Mouse (Mus musculus): ENCODE results near the gene Pepd. TPM values are rescaled to one million over a fixed set of nuclear protein-coding genes. Genes with fewer than 3 reads are reported as not detected.
"Not testable (repeated sequence)": the region's sequence is repeated elsewhere in the genome, so short reads cannot be mapped to it uniquely, and the experiment has no call there.

The Pepd gene
- polyA plus RNA-seq, 1 experiment from 2014 or later = 43.3 TPM

- no peaks in the 10 kb centered on the region for H3K36me3 ChIP-seq
- no peaks in the 10 kb centered on the region for H3K9me3 ChIP-seq
- H3K27me3 ChIP-seq (replicated peaks) = no peaks in the 10 kb centered on the region
- no peak overlapping the region for H3K4me2 ChIP-seq
- no peak for ATAC-seq (ENCODE audit: extremely low read depth, insufficient number of reproducible peaks, low FRiP score, low TSS enrichment)
- H3K4me1 ChIP-seq = peaks cover 3% of the 10 kb centered on the region; the same call in 1 of the 2 replicates
- H3K27ac ChIP-seq (replicated peaks) = no peak overlapping the region
- no peak overlapping the region for H3K4me3 ChIP-seq
- H3K9ac ChIP-seq = no peak overlapping the region
- 78% methylated on average over 11 of the region's 11 CpGs for WGBS
Observed at GRCm38 (mm10) chr7:34963889-34964645, 51.9 kb downstream of the Pepd start.

- peaks cover 25% of the 10 kb centered on the region for H3K36me3 ChIP-seq
- H3K4me1 ChIP-seq = peaks cover 7% of the 10 kb centered on the region
- no peaks in the 10 kb centered on the region for H3K27me3 ChIP-seq (replicated peaks)
- no peak overlapping the region for H3K27ac ChIP-seq (replicated peaks)
- WGBS = 73% methylated on average over 3 of the region's 3 CpGs
- no peak overlapping the region for H3K4me2 ChIP-seq
- no peak for ATAC-seq (ENCODE audit: extremely low read depth, insufficient number of reproducible peaks, low FRiP score, low TSS enrichment)
- H3K9me3 ChIP-seq = no peaks in the 10 kb centered on the region; the same call in 1 of the 2 replicates
- no peak overlapping the region for H3K4me3 ChIP-seq
- H3K9ac ChIP-seq = no peak overlapping the region
Observed at GRCm38 (mm10) chr7:34967362-34967761, 55.2 kb downstream of the Pepd start.

- no peak for ATAC-seq (ENCODE audit: extremely low read depth, insufficient number of reproducible peaks, low FRiP score, low TSS enrichment)
- peaks cover 25% of the 10 kb centered on the region for H3K36me3 ChIP-seq
- H3K27ac ChIP-seq (replicated peaks) = no peak overlapping the region
- H3K4me1 ChIP-seq = peaks cover 22% of the 10 kb centered on the region
- no peaks in the 10 kb centered on the region; the same call in 1 of the 2 replicates for H3K9me3 ChIP-seq
- H3K27me3 ChIP-seq (replicated peaks) = no peaks in the 10 kb centered on the region
- H3K9ac ChIP-seq = no peak overlapping the region
- H3K4me2 ChIP-seq = no peak overlapping the region
- 77% methylated on average over 3 of the region's 3 CpGs for WGBS
- no peak overlapping the region for H3K4me3 ChIP-seq
Observed at GRCm38 (mm10) chr7:34968749-34969433, 56.7 kb downstream of the Pepd start.

GRCm38 (mm10) chr7:34971826-34972225 is 59.6 kb downstream of the Pepd start:
- H3K27me3 ChIP-seq (replicated peaks) = no peaks in the 10 kb centered on the region
- no peak overlapping the region for H3K9ac ChIP-seq
- ATAC-seq (ENCODE audit: extremely low read depth, insufficient number of reproducible peaks, low FRiP score, low TSS enrichment) = no peak
- peaks cover 25% of the 10 kb centered on the region for H3K36me3 ChIP-seq
- H3K4me3 ChIP-seq = no peak overlapping the region
- no peaks in the 10 kb centered on the region; the same call in 1 of the 2 replicates for H3K9me3 ChIP-seq
- H3K4me1 ChIP-seq = peaks cover 22% of the 10 kb centered on the region
- H3K27ac ChIP-seq (replicated peaks) = no peak overlapping the region
- H3K4me2 ChIP-seq = no peak overlapping the region
- 83% methylated on average over 10 of the region's 10 CpGs for WGBS

DNA sequence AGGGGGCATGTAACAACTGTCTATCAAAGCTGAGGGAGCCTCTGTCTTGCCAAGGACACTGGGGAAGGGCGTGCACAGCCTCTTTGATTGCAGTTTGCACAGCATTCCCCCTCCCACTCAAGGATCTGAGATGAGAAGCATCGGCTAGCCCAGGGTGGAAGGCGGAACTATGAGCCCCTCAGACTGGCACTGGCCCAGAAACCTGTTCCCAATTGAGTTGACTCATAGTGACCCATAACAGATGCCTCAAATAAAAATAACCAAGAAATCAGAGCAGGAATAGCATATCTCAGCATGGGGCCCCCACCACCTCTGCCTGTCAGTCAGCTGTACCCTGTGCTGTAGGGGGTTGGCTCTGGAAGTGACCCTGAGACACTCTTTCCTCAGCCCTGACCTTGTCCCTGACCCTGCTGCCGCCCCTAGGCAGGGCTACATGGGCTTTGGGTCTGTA is 60.8 kb downstream of the Pepd start:
- Histone ChIP-seq H3K27ac (replicated peaks) (peak overlapping the region; percentile 69), H3K4me2 (no peak overlapping the region), H3K36me3 (peaks cover 25% of the 10 kb centered on the region), H3K27me3 (replicated peaks) (no peaks in the 10 kb centered on the region), H3K9ac (no peak overlapping the region), H3K4me3 (no peak overlapping the region), H3K9me3 (no peaks in the 10 kb centered on the region; the same call in 1 of the 2 replicates), H3K4me1 (peaks cover 22% of the 10 kb centered on the region)
- peak; percentile 47; the same call in 1 of the 2 replicates for ATAC-seq (ENCODE audit: extremely low read depth, insufficient number of reproducible peaks, low FRiP score, low TSS enrichment)
- WGBS = 30% methylated on average over 4 of the region's 4 CpGs

- Histone ChIP-seq H3K4me1 (peaks cover 30% of the 10 kb centered on the region), H3K9me3 (no peaks in the 10 kb centered on the region; the same call in 1 of the 2 replicates), H3K4me3 (no peak overlapping the region), H3K27me3 (replicated peaks) (no peaks in the 10 kb centered on the region), H3K36me3 (peaks cover 25% of the 10 kb centered on the region), H3K9ac (no peak overlapping the region), H3K4me2 (no peak overlapping the region), H3K27ac (replicated peaks) (peak overlapping the region; percentile 69)
- WGBS = 70% methylated on average over 3 of the region's 3 CpGs
- ATAC-seq (ENCODE audit: extremely low read depth, insufficient number of reproducible peaks, low FRiP score, low TSS enrichment) = no peak
Observed at GRCm38 (mm10) chr7:34973877-34974276, 61.7 kb downstream of the Pepd start.

- Histone ChIP-seq H3K27me3 (replicated peaks) (no peaks in the 10 kb centered on the region), H3K36me3 (peaks cover 14% of the 10 kb centered on the region), H3K4me1 (peaks cover 31% of the 10 kb centered on the region), H3K9ac (no peak overlapping the region), H3K4me2 (no peak overlapping the region), H3K4me3 (no peak overlapping the region), H3K9me3 (no peaks in the 10 kb centered on the region; the same call in 1 of the 2 replicates), H3K27ac (replicated peaks) (no peak overlapping the region)
- ATAC-seq (ENCODE audit: extremely low read depth, insufficient number of reproducible peaks, low FRiP score, low TSS enrichment) = no peak
- 88% methylated on average over 12 of the region's 12 CpGs for WGBS
Observed at GRCm38 (mm10) chr7:34975913-34976312, 63.7 kb downstream of the Pepd start.

DNA sequence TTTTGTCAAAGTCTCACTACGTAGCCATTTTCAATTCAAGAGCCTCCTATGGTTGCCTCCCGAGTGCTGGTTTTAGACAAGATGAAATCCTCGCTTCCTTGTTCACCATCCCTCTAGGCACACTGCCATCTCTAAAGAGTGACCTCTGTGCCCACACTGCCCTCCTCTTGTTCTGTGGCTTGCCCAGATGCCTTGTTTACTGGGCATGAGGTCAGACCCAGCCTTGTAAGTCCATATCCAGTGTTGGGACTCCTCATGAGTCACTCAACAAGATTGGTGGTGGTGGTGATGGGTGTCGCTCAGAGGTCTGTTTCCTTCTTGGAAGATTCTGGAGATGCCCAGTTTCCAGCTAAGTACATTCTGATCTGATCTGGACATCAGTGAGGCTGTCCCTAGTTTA is 65.2 kb downstream of the Pepd start:
- Histone ChIP-seq H3K9ac (no peak overlapping the region), H3K9me3 (no peaks in the 10 kb centered on the region), H3K4me3 (no peak overlapping the region), H3K27me3 (replicated peaks) (no peaks in the 10 kb centered on the region), H3K36me3 (peaks cover 8% of the 10 kb centered on the region), H3K4me2 (no peak overlapping the region), H3K4me1 (peaks cover 26% of the 10 kb centered on the region), H3K27ac (replicated peaks) (no peak overlapping the region)
- no peak for ATAC-seq (ENCODE audit: extremely low read depth, insufficient number of reproducible peaks, low FRiP score, low TSS enrichment)
- 85% methylated on average over 4 of the region's 4 CpGs for WGBS

DNA sequence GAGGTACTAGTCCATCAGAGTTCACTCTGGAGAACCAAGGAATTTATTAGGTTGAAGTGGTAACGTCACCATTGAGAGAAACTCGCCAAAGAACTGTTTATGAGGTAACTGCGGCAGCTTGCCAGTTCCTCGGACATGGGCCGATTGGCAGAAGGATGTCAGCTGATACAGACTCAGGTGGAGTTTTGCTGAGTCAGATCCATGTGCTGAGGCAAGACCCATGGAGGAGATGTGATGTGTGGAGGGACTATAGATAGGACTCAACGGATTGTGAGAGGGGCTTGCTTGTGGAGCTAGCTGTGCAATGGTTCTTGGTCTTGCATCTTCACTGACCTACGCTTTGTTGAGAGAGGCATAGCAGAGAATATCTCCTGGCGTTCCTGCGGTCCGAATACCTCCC is 69.6 kb downstream of the Pepd start:
- no peak for ATAC-seq (ENCODE audit: extremely low read depth, insufficient number of reproducible peaks, low FRiP score, low TSS enrichment)
- 85% methylated on average over 10 of the region's 10 CpGs for WGBS
- H3K9me3 ChIP-seq = no peaks in the 10 kb centered on the region

GRCm38 (mm10) chr7:34982372-34982771 is 70.2 kb downstream of the Pepd start:
- not testable (repeated sequence) for H3K27ac ChIP-seq (replicated peaks); ATAC-seq (ENCODE audit: extremely low read depth, insufficient number of reproducible peaks, low FRiP score, low TSS enrichment); H3K4me3 ChIP-seq; H3K9ac ChIP-seq; H3K9me3 ChIP-seq; H3K27me3 ChIP-seq (replicated peaks); H3K4me2 ChIP-seq
- Histone ChIP-seq H3K4me1 (peaks cover 45% of the 10 kb centered on the region), H3K36me3 (peaks cover 10% of the 10 kb centered on the region)
- WGBS = 78% methylated on average over 2 of the region's 2 CpGs

More for the DNA sequence above, 69.6 kb downstream of the Pepd start:
- H3K9ac ChIP-seq = no peak overlapping the region
- H3K27me3 ChIP-seq (replicated peaks) = no peaks in the 10 kb centered on the region
- H3K27ac ChIP-seq (replicated peaks) = no peak overlapping the region
- no peak overlapping the region for H3K4me3 ChIP-seq
- H3K4me2 ChIP-seq = no peak overlapping the region
- H3K36me3 ChIP-seq = peaks cover 10% of the 10 kb centered on the region
- peaks cover 41% of the 10 kb centered on the region for H3K4me1 ChIP-seq

GRCm38 (mm10) chr7:34983702-34984475 is 71.7 kb downstream of the Pepd start:
- Histone ChIP-seq H3K9ac (no peak overlapping the region), H3K27me3 (replicated peaks) (no peaks in the 10 kb centered on the region), H3K9me3 (no peaks in the 10 kb centered on the region), H3K4me3 (no peak overlapping the region), H3K36me3 (peaks cover 10% of the 10 kb centered on the region), H3K4me1 (peaks cover 43% of the 10 kb centered on the region), H3K4me2 (no peak overlapping the region), H3K27ac (replicated peaks) (peak overlapping the region; percentile 62; the same call in 1 of the 2 replicates)
- ATAC-seq (ENCODE audit: extremely low read depth, insufficient number of reproducible peaks, low FRiP score, low TSS enrichment) = no peak
- WGBS = 79% methylated on average over 4 of the region's 4 CpGs

Data from heart, embryonic 13.5 days (tissue).